Mouse (Mus musculus): ENCODE results near the gene 1810049J17Rik. TPM values are rescaled to one million over a fixed set of nuclear protein-coding genes. Genes with fewer than 3 reads are reported as not detected.
A peak's percentile ranks its signal among the peaks of the same experiment; 100 is the strongest.

The 1810049J17Rik gene
- polyA plus RNA-seq, 1 experiment from 2014 or later = 1.1 TPM

DNA sequence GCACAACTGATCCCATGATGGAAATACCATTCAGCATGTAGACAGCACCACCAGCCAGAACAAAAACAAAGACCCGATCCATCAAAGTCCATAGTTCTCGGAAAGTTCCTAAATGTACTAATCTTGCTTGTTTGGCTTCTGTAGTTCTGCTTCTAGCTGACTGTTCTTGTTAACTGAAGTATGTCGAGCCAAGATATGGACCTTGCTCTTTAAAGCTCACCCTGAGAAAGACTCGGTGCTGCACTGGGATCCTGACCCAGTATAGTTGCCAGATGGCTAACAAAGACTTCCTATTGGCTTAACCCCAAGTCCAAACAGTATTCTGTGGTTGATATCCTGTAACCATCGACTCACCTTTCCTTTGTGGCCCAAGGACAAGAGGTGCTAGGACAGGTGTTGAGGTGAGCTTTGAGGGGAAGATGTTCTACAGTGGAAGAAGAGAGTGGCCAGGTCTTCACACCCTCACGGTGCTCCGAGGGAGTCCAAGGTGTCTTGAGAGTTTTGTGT is 23.4 kb downstream of the 1810049J17Rik start:
- Histone ChIP-seq H3K27me3 (replicated peaks) (no peaks in the 10 kb centered on the region), H3K9me3 (no peaks in the 10 kb centered on the region), H3K4me1 (no peaks in the 10 kb centered on the region), H3K9ac (no peak overlapping the region), H3K27ac (no peak overlapping the region), H3K4me2 (no peak overlapping the region), H3K36me3 (replicated peaks) (no peaks in the 10 kb centered on the region), H3K4me3 (no peak overlapping the region)
- 85% methylated on average over 7 of the region's 7 CpGs for WGBS
- no peak for ATAC-seq (replicated peaks)

DNA sequence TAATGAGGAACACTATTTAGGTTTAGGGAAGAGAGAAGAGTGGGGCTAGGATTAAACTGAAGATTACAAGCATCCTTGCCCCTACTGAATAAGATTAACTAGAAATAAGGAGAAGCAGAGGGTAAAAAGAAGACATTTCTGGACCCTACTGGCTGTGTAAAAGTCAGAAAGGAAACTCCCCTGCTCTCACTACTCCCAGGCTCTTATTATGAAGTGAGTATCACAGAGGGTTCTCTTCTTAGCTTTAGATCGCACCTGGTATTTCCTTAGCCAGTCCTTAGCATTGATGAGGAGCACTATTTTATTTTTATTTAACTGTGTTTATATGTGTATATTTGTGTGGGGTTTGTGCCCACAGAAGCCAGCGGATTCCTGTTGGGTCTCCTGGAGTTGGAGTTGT is 25.5 kb downstream of the 1810049J17Rik start:
- no peak overlapping the region for H3K27ac ChIP-seq
- no peaks in the 10 kb centered on the region for H3K4me1 ChIP-seq
- H3K9me3 ChIP-seq = no peaks in the 10 kb centered on the region
- H3K4me3 ChIP-seq = no peak overlapping the region
- WGBS = 58% methylated on average over 2 of the region's 2 CpGs
- no peaks in the 10 kb centered on the region for H3K27me3 ChIP-seq (replicated peaks)
- H3K9ac ChIP-seq = no peak overlapping the region
- H3K36me3 ChIP-seq (replicated peaks) = no peaks in the 10 kb centered on the region
- no peak for ATAC-seq (replicated peaks)
- H3K4me2 ChIP-seq = no peak overlapping the region

DNA sequence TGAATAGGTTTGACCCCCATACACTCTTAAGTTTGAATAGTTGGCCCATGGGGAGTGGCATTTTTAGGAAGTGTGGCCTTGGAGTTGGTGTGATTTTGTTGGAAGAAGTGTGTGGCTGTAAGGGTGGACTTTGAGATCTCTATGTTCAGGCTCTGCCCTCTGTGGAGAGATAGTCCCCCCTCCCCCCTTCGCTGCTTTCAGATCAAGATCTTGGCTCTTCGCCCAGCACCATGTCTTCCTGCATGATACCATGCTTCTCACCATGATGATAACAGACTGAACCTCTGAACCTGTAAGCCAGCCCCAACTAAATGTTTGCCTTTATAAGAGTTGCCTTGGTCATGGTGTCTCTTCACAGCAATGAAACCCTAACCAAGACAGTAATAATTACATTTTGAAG is 29.9 kb downstream of the 1810049J17Rik start:
- no peaks in the 10 kb centered on the region for H3K36me3 ChIP-seq (replicated peaks)
- no peaks in the 10 kb centered on the region for H3K4me1 ChIP-seq
- H3K27me3 ChIP-seq (replicated peaks) = no peaks in the 10 kb centered on the region
- H3K9me3 ChIP-seq = no peaks in the 10 kb centered on the region
- no peak for ATAC-seq (replicated peaks)
- H3K4me2 ChIP-seq = no peak overlapping the region
- no peak overlapping the region for H3K27ac ChIP-seq
- H3K4me3 ChIP-seq = no peak overlapping the region
- H3K9ac ChIP-seq = no peak overlapping the region
- 89% methylated on average over 2 of the region's 2 CpGs for WGBS

DNA sequence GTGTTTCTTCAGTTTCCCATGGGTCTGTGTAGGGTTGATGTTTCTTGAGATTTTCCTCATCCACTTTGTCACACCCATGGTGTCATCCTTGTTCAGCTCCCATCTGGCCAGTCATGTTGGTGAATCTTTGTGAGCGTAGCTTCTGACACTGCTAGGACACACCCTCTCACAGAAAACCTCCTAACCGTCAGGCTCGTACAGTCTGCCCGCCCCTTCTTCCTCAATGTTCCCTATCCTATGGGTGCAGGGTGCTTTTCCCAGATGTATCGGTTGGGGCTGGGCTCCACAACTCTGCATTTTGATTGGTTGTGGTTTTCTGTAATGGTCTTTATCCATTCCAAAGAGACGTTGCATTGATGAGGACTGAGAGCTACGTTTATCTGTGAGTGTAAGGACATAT is 31.4 kb downstream of the 1810049J17Rik start:
- no peak for ATAC-seq (replicated peaks)
- no peaks in the 10 kb centered on the region for H3K4me1 ChIP-seq
- H3K27me3 ChIP-seq (replicated peaks) = no peaks in the 10 kb centered on the region
- H3K9ac ChIP-seq = no peak overlapping the region
- WGBS = 92% methylated on average over 7 of the region's 7 CpGs
- H3K9me3 ChIP-seq = no peaks in the 10 kb centered on the region
- H3K4me2 ChIP-seq = no peak overlapping the region
- H3K27ac ChIP-seq = no peak overlapping the region
- H3K4me3 ChIP-seq = no peak overlapping the region
- H3K36me3 ChIP-seq (replicated peaks) = no peaks in the 10 kb centered on the region

DNA sequence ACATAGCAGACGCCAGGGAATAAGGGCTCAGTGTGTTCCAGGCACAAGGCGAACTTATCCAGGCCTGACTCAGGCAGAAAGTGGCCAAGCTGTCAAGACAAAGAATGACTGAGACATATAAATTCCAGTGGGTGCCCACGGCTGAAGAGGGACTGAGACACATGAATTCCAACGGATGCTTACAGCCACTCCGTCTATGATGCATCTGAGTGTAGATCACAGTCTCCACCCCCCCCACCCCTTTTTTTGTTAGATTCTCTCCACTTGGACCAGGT is 36.2 kb downstream of the 1810049J17Rik start:
- Histone ChIP-seq H3K4me3 (no peak overlapping the region), H3K4me2 (no peak overlapping the region), H3K4me1 (no peaks in the 10 kb centered on the region), H3K27me3 (replicated peaks) (no peaks in the 10 kb centered on the region), H3K27ac (no peak overlapping the region), H3K36me3 (replicated peaks) (no peaks in the 10 kb centered on the region), H3K9ac (no peak overlapping the region), H3K9me3 (no peaks in the 10 kb centered on the region)
- ATAC-seq (replicated peaks) = no peak
- 87% methylated on average over 5 of the region's 5 CpGs for WGBS

DNA sequence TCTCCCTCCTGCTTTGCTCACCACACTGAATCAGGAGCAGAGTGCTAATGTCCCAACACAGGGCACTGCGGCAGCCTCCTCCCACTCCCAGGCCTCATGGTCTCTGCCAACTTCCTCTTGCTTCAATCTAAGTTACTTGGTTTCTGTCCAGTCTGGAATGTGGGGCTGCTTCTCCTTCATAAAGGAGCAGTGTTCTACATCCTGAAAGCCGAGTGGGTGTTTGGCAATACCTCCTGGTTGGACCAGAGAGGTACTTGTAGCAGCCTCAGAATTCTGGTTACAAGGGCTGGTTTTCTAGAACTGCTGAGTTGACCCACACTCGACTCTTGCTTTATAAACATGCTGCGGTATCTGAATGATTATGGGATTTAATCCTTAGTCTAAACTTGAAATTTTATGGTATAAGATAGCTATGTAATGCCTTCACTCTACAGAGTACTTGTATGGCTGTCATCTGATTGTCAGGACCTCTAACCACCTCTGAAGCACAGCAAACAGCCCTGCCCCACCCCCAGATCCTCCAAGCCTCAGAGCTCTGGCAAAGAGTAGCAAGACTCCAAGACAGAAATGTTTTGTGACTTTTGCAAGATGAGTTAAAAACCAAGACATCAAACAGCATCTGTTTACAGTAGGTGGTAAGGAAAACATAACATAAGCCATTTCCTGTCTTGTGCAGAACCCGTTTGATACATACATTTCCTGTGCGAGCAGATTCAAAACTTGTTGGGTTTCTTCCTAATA is 36.7 kb downstream of the 1810049J17Rik start:
- no peak overlapping the region for H3K9ac ChIP-seq
- no peak overlapping the region for H3K27ac ChIP-seq
- ATAC-seq (replicated peaks) = no peak
- no peaks in the 10 kb centered on the region for H3K9me3 ChIP-seq
- H3K4me2 ChIP-seq = no peak overlapping the region
- no peaks in the 10 kb centered on the region for H3K4me1 ChIP-seq
- no peaks in the 10 kb centered on the region for H3K27me3 ChIP-seq (replicated peaks)
- 80% methylated on average over 6 of the region's 6 CpGs for WGBS
- no peaks in the 10 kb centered on the region for H3K36me3 ChIP-seq (replicated peaks)
- no peak overlapping the region for H3K4me3 ChIP-seq

DNA sequence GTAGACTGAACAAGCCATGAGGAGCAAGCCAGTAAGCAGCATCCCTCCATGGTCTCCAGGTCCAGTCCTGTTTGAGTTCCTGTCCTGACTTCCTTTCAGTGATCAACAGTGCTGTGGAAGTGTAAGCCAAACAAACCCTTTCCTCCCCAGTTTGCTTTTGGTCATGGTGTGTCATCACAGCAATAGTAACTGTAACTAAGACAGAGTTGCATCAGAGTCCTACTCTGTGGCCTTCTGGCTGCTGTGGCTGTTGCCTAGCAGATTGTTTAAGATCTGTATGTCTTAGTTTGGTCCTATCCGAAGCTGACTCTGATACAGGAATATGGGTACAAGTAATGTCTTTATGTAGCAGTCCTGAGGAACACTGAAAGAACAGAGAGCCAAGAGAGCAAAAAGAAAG is 41.9 kb downstream of the 1810049J17Rik start:
- Histone ChIP-seq H3K9me3 (no peaks in the 10 kb centered on the region), H3K4me1 (no peaks in the 10 kb centered on the region), H3K9ac (no peak overlapping the region), H3K36me3 (replicated peaks) (no peaks in the 10 kb centered on the region), H3K4me2 (no peak overlapping the region), H3K4me3 (no peak overlapping the region), H3K27ac (no peak overlapping the region), H3K27me3 (replicated peaks) (no peaks in the 10 kb centered on the region)
- ATAC-seq (replicated peaks) = no peak
- 94% methylated on average over 1 of the region's 1 CpGs for WGBS

DNA sequence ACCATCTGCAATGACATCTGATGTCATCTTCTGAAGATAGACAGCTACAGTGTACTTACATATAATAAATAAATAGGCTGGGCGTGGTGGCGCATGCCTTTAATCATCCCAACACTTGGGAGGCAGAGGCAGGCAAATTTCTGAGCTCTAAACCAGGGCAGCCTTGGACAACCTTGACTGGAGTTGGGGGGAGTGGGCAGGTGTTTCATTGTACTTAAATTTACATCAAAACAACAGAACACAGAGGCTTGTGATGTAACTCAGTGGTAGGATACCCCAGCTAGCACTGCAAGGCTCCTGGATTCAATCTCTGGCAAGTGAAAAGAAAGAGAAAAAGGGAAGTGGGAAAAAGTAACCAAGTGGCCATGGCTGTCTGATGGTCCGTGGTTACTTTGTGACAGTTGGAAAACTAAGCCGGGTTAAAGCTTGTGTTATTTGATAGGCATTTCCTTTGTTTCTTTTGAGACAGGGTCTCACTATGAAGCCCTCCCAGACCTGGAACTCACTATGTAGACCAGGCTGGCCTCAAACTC is 46.5 kb downstream of the 1810049J17Rik start:
- Histone ChIP-seq H3K9me3 (no peaks in the 10 kb centered on the region), H3K4me3 (no peak overlapping the region), H3K9ac (no peak overlapping the region), H3K36me3 (replicated peaks) (no peaks in the 10 kb centered on the region; the same call in 1 of the 2 replicates), H3K4me1 (no peaks in the 10 kb centered on the region), H3K27me3 (replicated peaks) (no peaks in the 10 kb centered on the region), H3K4me2 (no peak overlapping the region), H3K27ac (no peak overlapping the region)
- 82% methylated on average over 4 of the region's 4 CpGs for WGBS
- ATAC-seq (replicated peaks) = no peak

DNA sequence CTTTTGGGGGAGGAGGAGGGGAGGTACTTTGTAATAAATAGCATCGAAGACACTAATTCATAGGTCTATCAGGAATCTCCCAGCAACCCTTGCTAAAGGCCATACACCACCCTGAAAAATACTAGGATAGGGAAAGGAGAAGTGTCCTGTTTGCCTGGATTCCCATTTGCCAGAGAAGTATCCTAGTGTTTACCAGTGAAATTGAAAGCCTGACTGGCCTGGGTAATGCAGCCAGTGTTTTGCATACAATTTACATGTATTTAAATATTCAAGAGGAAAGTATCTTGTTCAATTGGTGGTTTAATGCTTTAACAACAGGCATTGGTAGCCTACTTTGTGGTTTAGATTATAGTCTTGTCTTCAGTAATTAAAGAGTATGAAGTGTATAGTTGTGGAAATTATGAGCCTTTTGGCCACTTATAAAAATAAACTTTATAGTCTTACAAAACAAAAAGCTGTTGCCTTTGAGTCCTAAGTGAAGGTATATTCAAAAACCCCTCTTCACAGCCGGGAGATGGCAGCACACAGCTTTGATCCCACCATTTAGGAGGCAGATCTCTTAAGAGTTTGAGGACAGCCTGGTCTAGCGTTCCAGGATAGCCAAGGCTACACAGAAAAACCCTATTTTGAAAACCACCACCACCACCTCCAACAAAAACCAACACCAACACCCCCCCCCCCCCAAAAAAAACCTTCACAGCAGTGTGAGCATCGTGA is 47.5 kb downstream of the 1810049J17Rik start:
- WGBS = 63% methylated on average over 4 of the region's 4 CpGs
- no peaks in the 10 kb centered on the region for H3K9me3 ChIP-seq
- H3K27me3 ChIP-seq (replicated peaks) = no peaks in the 10 kb centered on the region
- no peak overlapping the region for H3K9ac ChIP-seq
- H3K4me3 ChIP-seq = no peak overlapping the region
- H3K36me3 ChIP-seq (replicated peaks) = no peaks in the 10 kb centered on the region; the same call in 1 of the 2 replicates
- no peak overlapping the region for H3K27ac ChIP-seq
- ATAC-seq (replicated peaks) = 0 out of 2 replicates have a peak, but pooled peaks have one; percentile 8
- no peaks in the 10 kb centered on the region for H3K4me1 ChIP-seq
- H3K4me2 ChIP-seq = no peak overlapping the region

DNA sequence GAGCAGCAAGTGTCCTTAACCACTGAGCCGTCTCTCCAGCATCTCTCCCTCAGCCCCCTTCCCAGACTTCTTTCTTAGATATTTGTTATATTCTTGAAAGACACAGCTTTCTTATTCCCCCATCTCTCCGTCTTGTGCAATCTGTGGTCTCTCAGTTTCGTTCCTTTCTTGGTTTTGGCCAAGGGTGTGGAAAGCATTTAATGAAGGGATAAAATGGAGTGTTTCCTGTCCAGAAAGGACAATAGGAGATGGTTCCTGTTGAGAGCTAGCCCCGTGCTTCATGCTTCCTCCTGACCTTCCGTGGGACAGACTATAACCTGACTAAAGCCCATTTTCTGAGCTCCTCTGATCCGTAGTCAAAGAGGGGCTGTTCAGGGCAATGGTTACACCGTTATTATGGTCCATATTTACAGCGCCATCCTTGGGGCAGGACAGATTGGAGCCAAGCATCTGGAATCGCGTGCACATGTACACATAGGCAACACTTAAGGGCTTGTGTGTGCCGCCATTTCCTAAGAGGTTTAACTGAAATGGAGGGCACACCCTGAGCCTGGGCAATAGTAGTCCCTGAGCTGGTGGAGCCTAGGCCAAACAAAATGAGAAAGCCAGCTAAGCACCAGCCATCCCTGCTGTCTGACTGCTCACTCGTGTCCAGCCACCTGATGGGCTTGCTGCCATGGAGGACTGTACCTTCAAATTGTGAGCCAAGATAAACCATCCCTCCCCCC is 48.2 kb downstream of the 1810049J17Rik start:
- Histone ChIP-seq H3K4me3 (no peak overlapping the region), H3K27me3 (replicated peaks) (no peaks in the 10 kb centered on the region), H3K36me3 (replicated peaks) (no peaks in the 10 kb centered on the region; the same call in 1 of the 2 replicates), H3K27ac (no peak overlapping the region), H3K4me2 (no peak overlapping the region), H3K9me3 (no peaks in the 10 kb centered on the region), H3K9ac (no peak overlapping the region), H3K4me1 (no peaks in the 10 kb centered on the region)
- WGBS = 82% methylated on average over 12 of the region's 12 CpGs
- 0 out of 2 replicates have a peak, but pooled peaks have one; percentile 19 for ATAC-seq (replicated peaks)
